Mouse (Mus musculus): ENCODE data around the gene Tbc1d30.

Tbc1d30 gene

GRCm38 (mm10) chr10:121351066-121351581, at the start of gene Tbc1d30:
TSS of gene Tbc1d30 (minus strand) at chr10:121351278.
- no peak for DNase-seq (ENCODE audit: low read depth, low spot score)

DNA sequence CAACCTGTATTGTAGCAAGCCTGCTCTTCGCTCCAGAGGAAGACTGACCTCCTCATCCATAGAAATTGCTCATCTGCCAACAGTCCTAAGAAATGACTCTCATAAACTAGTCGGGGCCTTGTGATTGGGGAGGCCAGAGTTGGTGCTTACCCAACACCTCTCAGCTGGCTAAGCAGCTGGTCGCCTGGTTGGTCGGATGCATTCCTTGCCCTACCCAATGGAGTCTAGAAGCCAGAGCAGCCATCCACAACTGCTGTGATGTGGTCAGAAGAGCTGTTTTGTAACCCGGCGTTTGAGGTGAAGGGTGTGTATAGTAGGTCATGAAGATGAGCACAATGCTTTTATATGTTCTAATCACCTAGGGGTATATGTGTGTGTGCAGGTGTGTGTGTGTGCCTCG, 47.5 kb upstream of the Tbc1d30 start:
- no peak for DNase-seq (ENCODE audit: low read depth, low spot score)

DNA sequence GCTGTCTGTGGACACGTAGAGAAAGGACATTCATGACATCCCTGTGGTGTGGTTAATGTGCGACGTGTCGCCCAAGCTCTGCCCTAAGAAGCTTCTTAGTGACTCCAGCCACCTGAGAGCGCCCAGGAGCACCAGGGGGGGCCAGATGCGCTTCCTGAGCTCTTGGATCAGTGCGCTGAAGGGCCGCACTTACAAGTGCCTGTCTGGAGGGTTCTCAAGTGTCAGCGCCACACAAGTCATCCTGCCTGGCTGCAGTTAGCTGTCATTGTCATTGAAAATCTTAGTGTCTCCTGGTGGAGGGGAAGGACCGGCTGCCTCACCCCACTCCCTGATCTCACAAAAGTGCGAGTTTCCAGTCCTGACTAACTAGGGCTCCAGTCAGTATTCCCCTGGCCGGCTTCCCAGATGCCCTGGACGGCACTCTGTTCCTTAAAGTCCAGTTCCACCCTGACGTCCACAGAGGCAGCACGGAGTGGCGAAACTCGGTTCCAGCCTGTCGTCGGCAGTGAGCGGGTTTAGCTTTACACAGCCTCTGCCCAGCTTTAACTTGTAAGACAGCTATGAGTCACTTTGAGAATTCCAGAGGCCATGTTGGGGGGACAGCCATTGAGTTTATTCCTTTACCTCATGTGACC, 44.6 kb upstream of the Tbc1d30 start:
- DNase-seq (ENCODE audit: low read depth, low spot score) = no peak

GRCm38 (mm10) chr10:121394789-121395325, 43.8 kb upstream of the Tbc1d30 start:
- DNase-seq (ENCODE audit: low read depth, low spot score) = no peak

GRCm38 (mm10) chr10:121394270-121394669, 43.2 kb upstream of the Tbc1d30 start:
- no peak for DNase-seq (ENCODE audit: low read depth, low spot score)

- no peak for DNase-seq (ENCODE audit: low read depth, low spot score)
Observed at GRCm38 (mm10) chr10:121391901-121392300, 40.8 kb upstream of the Tbc1d30 start.

DNA sequence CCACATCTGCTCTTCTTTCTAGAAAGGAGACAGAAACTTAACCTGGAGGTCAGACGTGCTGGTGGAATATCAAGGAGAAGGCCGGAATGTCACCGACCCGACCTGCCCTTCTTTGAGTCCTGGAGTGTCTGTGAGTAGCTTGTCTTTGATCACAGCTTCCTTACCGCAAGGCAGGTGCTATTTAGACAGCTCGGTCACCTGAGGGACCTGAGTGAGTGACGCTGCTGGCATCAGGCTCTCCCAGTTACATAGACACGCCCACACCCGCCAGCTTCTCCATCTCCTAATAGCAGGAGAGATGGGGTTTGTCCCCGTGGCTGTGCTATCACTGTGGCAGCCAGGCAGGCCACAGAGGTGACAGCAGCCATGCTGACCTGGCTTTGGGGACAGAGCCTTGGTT, 39.5 kb upstream of the Tbc1d30 start:
- no peak for DNase-seq (ENCODE audit: low read depth, low spot score)

- no peak for DNase-seq (ENCODE audit: low read depth, low spot score)
Observed at GRCm38 (mm10) chr10:121386347-121386746, 35.3 kb upstream of the Tbc1d30 start.

GRCm38 (mm10) chr10:121385695-121386094, 34.6 kb upstream of the Tbc1d30 start:
- no peak for DNase-seq (ENCODE audit: low read depth, low spot score)

DNA sequence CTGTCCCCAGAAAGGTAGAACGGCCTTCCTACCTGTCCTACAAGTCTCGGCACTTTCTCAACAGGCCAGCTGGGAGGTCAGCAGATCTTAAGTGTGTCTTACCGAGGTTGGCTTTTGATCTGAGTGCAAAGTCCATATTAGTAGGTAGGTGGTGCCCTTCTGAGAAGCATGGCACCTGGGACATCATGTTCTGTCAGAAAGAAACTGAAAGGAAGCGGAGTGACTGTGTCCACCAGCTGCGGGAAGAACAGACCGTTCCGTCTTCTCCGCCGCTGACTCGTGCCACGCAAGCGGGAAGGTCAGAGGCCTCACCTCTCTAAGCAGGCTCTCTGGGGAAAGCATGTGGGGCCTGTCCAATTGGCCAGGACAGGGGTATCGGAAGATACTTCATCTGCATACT, 33.6 kb upstream of the Tbc1d30 start:
- no peak for DNase-seq (ENCODE audit: low read depth, low spot score)

DNA sequence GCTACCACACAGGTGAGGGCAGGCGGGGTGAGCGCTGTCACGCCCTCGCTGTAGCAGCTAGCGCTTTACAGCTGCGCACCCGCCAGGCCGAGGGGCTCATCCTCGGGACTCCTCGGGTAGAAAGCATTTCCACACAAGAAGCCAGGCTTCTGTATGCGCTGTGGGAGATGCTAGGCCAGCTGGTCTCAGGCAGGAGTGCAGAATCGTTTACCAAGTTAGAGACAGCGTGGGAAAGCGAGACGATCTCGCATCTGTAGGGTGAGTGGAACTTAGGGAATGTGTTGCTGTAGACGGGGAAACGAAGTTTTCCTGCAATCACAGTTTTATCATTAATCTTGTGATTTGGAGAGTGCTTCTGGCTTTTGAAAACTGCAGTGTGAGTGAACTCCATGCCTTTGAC, 30.2 kb upstream of the Tbc1d30 start:
- DNase-seq (ENCODE audit: low read depth, low spot score) = no peak

DNA sequence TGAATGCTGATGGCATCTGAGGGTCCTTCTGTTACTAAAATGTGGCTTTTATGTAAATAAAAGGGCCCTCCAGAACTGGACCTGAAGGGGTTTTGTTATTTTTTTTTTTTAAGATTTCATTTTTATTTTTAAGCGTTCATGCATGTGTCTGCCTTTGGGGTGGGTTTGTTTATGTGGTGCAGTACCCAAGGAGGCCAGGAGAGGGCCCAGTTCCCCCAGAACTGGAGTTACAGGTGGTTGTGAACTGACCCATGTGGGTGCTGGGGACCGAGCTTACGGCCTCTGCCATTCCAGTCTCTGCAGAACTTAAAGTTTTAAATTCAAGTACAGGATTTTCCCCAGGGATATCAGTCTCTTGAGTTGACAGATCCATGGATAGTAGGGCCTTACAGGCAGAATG, 28.3 kb upstream of the Tbc1d30 start:
- DNase-seq (ENCODE audit: low read depth, low spot score) = no peak

DNA sequence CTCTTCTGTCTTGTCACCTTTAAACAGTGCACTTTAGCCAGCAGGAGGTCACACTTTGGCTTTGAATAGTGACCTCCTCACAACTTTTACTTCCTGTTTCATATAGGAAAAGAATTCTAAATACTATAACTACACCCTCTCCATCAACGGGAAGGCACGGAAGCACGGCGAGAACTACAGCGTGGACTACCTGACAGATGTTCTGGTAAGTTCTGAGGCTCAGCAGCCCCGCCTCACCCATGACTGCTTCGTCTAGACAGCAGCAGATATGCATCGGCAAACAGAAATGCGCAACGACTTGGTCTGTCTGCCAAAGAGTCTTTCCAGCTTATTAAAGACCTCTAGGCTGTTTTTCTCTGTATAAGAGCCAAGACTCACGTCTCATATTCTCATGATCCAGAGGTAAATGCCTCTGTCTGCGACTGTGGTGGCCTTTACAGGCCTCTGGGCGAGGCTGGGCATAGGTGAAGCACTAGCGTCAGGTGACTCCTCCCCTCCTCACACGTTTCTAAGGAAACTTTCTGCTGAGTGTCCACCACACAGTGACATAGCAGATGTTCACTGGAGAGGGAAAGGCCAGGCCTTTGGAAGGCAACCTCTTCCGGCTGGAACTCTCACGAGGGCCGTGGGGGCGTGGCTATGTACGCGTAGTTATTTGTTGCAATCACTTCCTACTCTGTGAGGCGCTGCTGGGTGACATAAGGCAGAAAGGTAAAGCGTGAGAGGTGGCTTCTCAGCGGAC, 25.6 kb upstream of the Tbc1d30 start:
- no peak for DNase-seq (ENCODE audit: low read depth, low spot score)

DNA sequence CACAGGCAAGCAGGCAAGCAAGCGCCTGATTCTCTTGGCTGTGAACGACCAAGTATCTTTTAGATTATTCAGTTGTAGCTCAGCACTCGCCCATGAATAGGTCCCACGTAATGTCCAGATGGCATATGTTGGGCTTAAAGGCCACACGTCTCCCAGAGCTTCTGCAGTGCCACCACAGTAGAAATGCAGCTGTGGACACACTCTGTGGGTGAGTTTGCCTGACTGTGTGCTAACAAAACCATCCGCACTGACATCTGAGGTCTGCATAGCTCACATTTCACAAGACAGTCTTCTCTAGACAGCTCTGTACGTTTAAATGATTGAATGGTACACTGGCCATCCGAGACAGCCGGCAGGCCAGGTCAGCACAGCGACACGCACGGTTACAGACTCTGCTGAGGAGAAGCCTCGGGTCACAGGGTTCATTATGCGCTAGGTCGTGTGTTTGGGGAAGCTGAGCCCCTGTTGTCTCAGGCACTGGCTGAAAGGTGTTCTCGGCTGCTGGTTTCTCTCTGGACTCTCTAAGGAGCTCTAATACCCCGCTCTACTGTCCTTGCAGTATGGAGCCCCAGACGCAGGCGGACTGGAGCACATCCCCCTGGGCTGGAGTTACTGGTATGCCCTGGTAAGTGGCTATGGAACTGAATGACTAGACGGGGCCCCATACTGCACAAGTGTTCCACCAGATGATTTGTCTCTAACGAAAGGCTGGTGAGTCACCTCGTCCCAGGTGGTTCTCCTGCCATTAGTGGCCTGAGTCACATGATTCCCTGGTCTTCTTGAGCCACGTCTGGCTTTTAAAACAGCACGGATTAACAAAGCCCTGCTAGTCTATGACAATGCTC, 24.8 kb upstream of the Tbc1d30 start:
- DNase-seq (ENCODE audit: low read depth, low spot score) = no peak

GRCm38 (mm10) chr10:121374693-121375620, 23.9 kb upstream of the Tbc1d30 start:
- no peak for DNase-seq (ENCODE audit: low read depth, low spot score)

- no peak for DNase-seq (ENCODE audit: low read depth, low spot score)
Observed at GRCm38 (mm10) chr10:121374013-121374412, 22.9 kb upstream of the Tbc1d30 start.

- no peak for DNase-seq (ENCODE audit: low read depth, low spot score)
Observed at GRCm38 (mm10) chr10:121370777-121371176, 19.7 kb upstream of the Tbc1d30 start.

DNA sequence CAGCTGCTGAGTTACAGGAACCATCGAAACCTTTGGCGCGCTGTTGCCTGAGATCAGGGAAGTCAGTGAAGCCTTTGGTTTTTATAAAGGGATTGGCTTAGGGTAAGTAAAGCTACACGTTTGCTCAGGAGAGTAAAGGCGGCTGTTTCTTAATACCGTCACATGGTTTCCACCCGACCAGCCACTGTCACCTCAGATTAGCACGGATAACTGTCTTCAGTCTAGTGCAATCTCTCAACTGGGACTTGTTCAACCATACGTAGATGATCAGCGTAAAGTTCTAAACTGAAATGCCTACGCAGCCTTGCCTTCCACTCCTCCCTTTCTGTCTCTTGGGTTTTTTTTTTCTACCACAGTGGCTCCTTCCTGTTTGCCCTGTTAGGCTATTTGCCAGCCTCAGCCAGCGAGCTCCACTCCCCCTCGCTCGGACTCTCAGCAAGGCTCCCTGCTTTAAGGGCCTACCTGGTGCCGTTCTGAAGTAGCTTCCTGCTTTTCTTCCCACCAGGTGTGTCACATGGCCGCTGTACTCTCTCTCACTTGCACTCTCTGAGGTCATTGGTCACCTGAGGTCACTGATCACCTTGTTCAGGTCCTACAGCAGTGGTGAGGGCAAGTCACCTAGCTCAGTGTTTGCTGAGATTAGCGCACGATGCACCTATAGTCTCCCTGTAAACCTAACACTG, 17.8 kb upstream of the Tbc1d30 start:
- DNase-seq (ENCODE audit: low read depth, low spot score) = no peak

DNA sequence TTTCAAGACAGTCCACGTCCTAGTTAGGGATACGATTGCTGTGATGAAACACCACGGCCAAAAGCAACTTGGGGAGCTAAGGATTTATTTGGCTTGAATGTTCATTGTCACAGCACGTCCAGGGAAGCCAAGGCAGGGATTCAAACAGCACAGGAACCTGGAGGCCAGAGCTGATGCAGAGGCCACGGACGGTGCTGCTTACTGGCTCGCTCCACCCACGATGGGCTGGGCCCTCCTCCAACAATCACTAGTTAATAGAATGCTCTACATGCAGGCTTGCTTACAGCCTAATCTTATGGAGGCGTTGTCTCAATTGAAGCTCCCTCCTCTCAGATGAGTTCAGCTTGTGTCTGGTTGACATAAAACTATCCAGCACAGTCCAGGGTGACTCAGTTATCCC, 16.7 kb upstream of the Tbc1d30 start:
- DNase-seq (ENCODE audit: low read depth, low spot score) = no peak

DNA sequence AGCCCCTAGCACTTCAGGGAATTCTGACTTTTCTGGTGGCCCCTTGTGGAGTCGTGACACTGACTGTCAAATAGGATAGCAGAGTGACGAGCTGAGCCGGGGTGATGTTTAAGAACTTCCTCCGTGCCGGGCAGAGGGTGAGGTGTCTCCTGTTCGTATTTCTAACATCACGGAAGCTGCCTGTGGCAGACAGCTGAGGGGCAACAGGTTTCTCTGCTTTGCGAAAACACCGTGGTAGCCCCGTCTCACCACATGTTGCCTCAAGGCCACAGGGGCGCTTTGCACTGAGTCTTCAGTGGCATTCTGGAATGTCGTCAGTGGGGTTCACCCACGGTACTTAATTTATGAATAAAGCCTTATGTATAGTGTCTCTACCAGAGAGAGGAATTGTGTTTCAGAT, 16.2 kb upstream of the Tbc1d30 start:
- DNase-seq (ENCODE audit: low read depth, low spot score) = no peak

Data from brain, embryonic 18.5 days (tissue).